In genomic region chr10:9291456-9292146, GRCm38 (mm10) we compare ENCODE assay signal across 30 mouse cellular contexts.
DNase-seq lines count a peak whose midpoint lies in the region; ATAC-seq and TF ChIP-seq lines count a peak whose summit lies in the region.
"Had no signal": no experiment of that assay in that cellular context is flagged by ENCODE, and none has a peak within 500 bp of the region (broad histone marks: within the 10 kb centered on the region; RNA-seq: fewer than 3 reads in every experiment).

No protein-coding gene starts in this region.

- no peak overlapping the region for H3K9ac ChIP-seq in embryonic facial prominence, embryonic 14.5 days (ENCODE audit: low read depth, low read length)
- H3K9ac ChIP-seq: embryonic facial prominence, embryonic 12.5 days; limb, embryonic 12.5 days; liver, embryonic 15.5 days; lung, embryonic 14.5 days; neural tube, embryonic 12.5 days had no signal

- peak; percentile 34 for DNase-seq in embryonic facial prominence, embryonic 14.5 days (ENCODE audit: low spot score)
- no peak for DNase-seq in embryonic facial prominence, embryonic 10.5 days (ENCODE audit: low spot score)
- no peak for DNase-seq in frontal cortex, postnatal 10 days (ENCODE audit: low spot score in 2 of 2)
- peak; percentile 5 for DNase-seq in left cerebral cortex, adult 11 months (ENCODE audit: low spot score)
- DNase-seq in left cerebral cortex, adult 2 months (ENCODE audit: extremely low spot score in 1 of 2, low spot score in 2 of 2), result no peak
- peak; percentile 1 for DNase-seq in right cerebral cortex, adult 18-20 months
- DNase-seq in right cerebral cortex, postnatal 25 days, result no peak
- DNase-seq: adrenal gland, adult 8-10 months; cerebellum, adult 11 months; cerebellum, adult 9-10 months; cerebellum, postnatal 36 days; gastrocnemius, postnatal 25 days; heart, adult 11 months; heart, postnatal 36 days; kidney, adult 8-10 months; kidney, postnatal 4 days; lung, embryonic 14.5 days; lung, postnatal 14 days; right cerebral cortex, postnatal 14 days; thymus, postnatal 14 days had no signal

- no peak for ATAC-seq in embryonic facial prominence, embryonic 14.5 days (ENCODE audit: low read depth)
- ATAC-seq in frontal cortex, adult (ENCODE audit: low TSS enrichment), result peak; percentile 89
- ATAC-seq: intestine, embryonic 16.5 days had no signal

- no peaks in the 10 kb centered on the region for H3K4me1 ChIP-seq in embryonic facial prominence, embryonic 14.5 days (ENCODE audit: control insufficient read depth, insufficient read depth, low read length)
- H3K4me1 ChIP-seq in embryonic facial prominence, embryonic 10.5 days, result no peaks in the 10 kb centered on the region
- H3K4me1 ChIP-seq: embryonic facial prominence, embryonic 12.5 days; limb, embryonic 12.5 days; liver, embryonic 15.5 days had no signal

- no peaks in the 10 kb centered on the region for H3K9me3 ChIP-seq in embryonic facial prominence, embryonic 14.5 days (ENCODE audit: control insufficient read depth, low read length)
- H3K9me3 ChIP-seq in embryonic facial prominence, embryonic 10.5 days, result no peaks in the 10 kb centered on the region
- H3K9me3 ChIP-seq: embryonic facial prominence, embryonic 12.5 days; G1E; limb, embryonic 12.5 days; liver, embryonic 15.5 days; neural tube, embryonic 12.5 days had no signal

- no peak overlapping the region for H3K4me3 ChIP-seq in embryonic facial prominence, embryonic 14.5 days (ENCODE audit: low read depth, low read length)
- no peak overlapping the region for H3K4me3 ChIP-seq in embryonic facial prominence, embryonic 10.5 days
- no peak overlapping the region for H3K4me3 ChIP-seq in left cerebral cortex, adult 2 months
- H3K4me3 ChIP-seq: embryonic facial prominence, embryonic 12.5 days; limb, embryonic 12.5 days; liver, embryonic 15.5 days; myocyte; neural tube, embryonic 12.5 days had no signal

- intact Hi-C loops in left cerebral cortex, adult 2 months (cut with DNase I), result no loop called here

- H3K27ac ChIP-seq in embryonic facial prominence, embryonic 14.5 days (replicated peaks; ENCODE audit: low read depth, low read length), result no peak overlapping the region
- no peak overlapping the region for H3K27ac ChIP-seq in embryonic facial prominence, embryonic 10.5 days (replicated peaks)
- H3K27ac ChIP-seq in left cerebral cortex, adult 2 months, result no peak overlapping the region
- H3K27ac ChIP-seq: embryonic facial prominence, embryonic 12.5 days; kidney, postnatal 0 days; limb, embryonic 12.5 days; liver, embryonic 15.5 days; neural tube, embryonic 12.5 days had no signal

- no peaks in the 10 kb centered on the region for H3K36me3 ChIP-seq in embryonic facial prominence, embryonic 14.5 days (ENCODE audit: control insufficient read depth, insufficient read depth, low read length)
- no peaks in the 10 kb centered on the region for H3K36me3 ChIP-seq in embryonic facial prominence, embryonic 10.5 days (replicated peaks)
- H3K36me3 ChIP-seq: embryonic facial prominence, embryonic 12.5 days; G1E; limb, embryonic 12.5 days; liver, embryonic 15.5 days; neural tube, embryonic 12.5 days had no signal

- TF ChIP-seq CTCF in left cerebral cortex, adult 2 months (IDR thresholded peaks at IDR 0.05), result no peak

- H3K4me2 ChIP-seq in embryonic facial prominence, embryonic 14.5 days (ENCODE audit: low read depth, low read length), result no peak overlapping the region
- H3K4me2 ChIP-seq: embryonic facial prominence, embryonic 12.5 days; heart, embryonic 11.5 days; limb, embryonic 12.5 days; liver, embryonic 15.5 days; lung, embryonic 14.5 days; neural tube, embryonic 12.5 days had no signal

- H3K27me3 ChIP-seq in embryonic facial prominence, embryonic 14.5 days (replicated peaks; ENCODE audit: control insufficient read depth, insufficient read depth, low read length), result no peaks in the 10 kb centered on the region
- no peaks in the 10 kb centered on the region for H3K27me3 ChIP-seq in embryonic facial prominence, embryonic 10.5 days (replicated peaks; ENCODE audit: low read depth, poor library complexity, severe bottlenecking)
- H3K27me3 ChIP-seq: embryonic facial prominence, embryonic 12.5 days; limb, embryonic 12.5 days; liver, embryonic 15.5 days; neural tube, embryonic 12.5 days had no signal

- 55% methylated on average over 6 of the region's 6 CpGs for WGBS in embryonic facial prominence, embryonic 14.5 days
- 66% methylated on average over 6 of the region's 6 CpGs for WGBS in embryonic facial prominence, embryonic 10.5 days

Comparison
In these comparisons a context has a peak if more than half of its experiments do, and no peak if none do; other contexts are left out.
1. DNase-seq: peak in embryonic facial prominence, embryonic 14.5 days (single experiment), left cerebral cortex, adult 11 months (single experiment) and right cerebral cortex, adult 18-20 months (single experiment); none in embryonic facial prominence, embryonic 10.5 days (single experiment), frontal cortex, postnatal 10 days (0 of 2), left cerebral cortex, adult 2 months (0 of 2) and right cerebral cortex, postnatal 25 days (single experiment).